Mouse (Mus musculus): ENCODE measurements at regions not wholly inside any gene's neighbourhood (a gene's known extent, or its start where the extent isn't known, plus 50 kb on each side); places are given as distances from the start of the nearest gene placed in this dataset.

GRCm38 (mm10) chr14:88384553-88384952, 86.6 kb downstream of the Pcdh20 start:
- no peak for DNase-seq (ENCODE audit: low read depth, low spot score)
- Histone ChIP-seq H3K36me3 (ENCODE audit: control insufficient read depth, insufficient read depth, low read length, poor library complexity, severe bottlenecking) (no peaks in the 10 kb centered on the region), H3K9me3 (ENCODE audit: control insufficient read depth, insufficient read depth, low read depth, low read length) (no peaks in the 10 kb centered on the region), H3K27ac (ENCODE audit: insufficient read depth, low read depth, low read length, poor library complexity, severe bottlenecking) (no peak overlapping the region), H3K4me3 (ENCODE audit: insufficient read depth in 1 of 2, low read depth in 1 of 2, low read length in 2 of 2, poor library complexity in 1 of 2, severe bottlenecking in 1 of 2) (no peak overlapping the region), H3K9ac (ENCODE audit: insufficient read depth, low read depth, low read length, poor library complexity, severe bottlenecking) (no peak overlapping the region), H3K4me1 (ENCODE audit: control insufficient read depth in 2 of 2, insufficient read depth in 2 of 2, low read length in 2 of 2, poor library complexity in 1 of 2) (no peaks in the 10 kb centered on the region)
- no peak for TF ChIP-seq CHD2 (IDR thresholded peaks at IDR 0.05; ENCODE audit: low read depth, low read length)
- TF ChIP-seq ZC3H11A (IDR thresholded peaks at IDR 0.05; ENCODE audit: borderline replicate concordance, low read depth, low read length): no peak
- TF ChIP-seq ZNF384 (IDR thresholded peaks at IDR 0.05; ENCODE audit: low read depth, low read length): no peak
- no peak for TF ChIP-seq HCFC1 (IDR thresholded peaks at IDR 0.05; ENCODE audit: borderline replicate concordance, insufficient read depth, low read length)
- no peak for TF ChIP-seq MAFK (IDR thresholded peaks at IDR 0.05; ENCODE audit: insufficient read depth, low read depth, low read length)
- in situ Hi-C loops (cut with MboI; ENCODE audit: low sequenced_read_pairs in 2 of 2, unreplicated experiment in 2 of 2): no loop called here

GRCm38 (mm10) chr14:88347177-88347576, 124.0 kb downstream of the Pcdh20 start:
- no peak for TF ChIP-seq CHD2 (IDR thresholded peaks at IDR 0.05; ENCODE audit: low read depth, low read length)
- no peak for TF ChIP-seq ZNF384 (IDR thresholded peaks at IDR 0.05; ENCODE audit: low read depth, low read length)
- Histone ChIP-seq H3K9ac (ENCODE audit: insufficient read depth, low read depth, low read length, poor library complexity, severe bottlenecking) (no peak overlapping the region), H3K4me1 (ENCODE audit: control insufficient read depth in 2 of 2, insufficient read depth in 2 of 2, low read length in 2 of 2, poor library complexity in 1 of 2) (no peaks in the 10 kb centered on the region), H3K27ac (ENCODE audit: insufficient read depth, low read depth, low read length, poor library complexity, severe bottlenecking) (no peak overlapping the region), H3K4me3 (ENCODE audit: insufficient read depth in 1 of 2, low read depth in 1 of 2, low read length in 2 of 2, poor library complexity in 1 of 2, severe bottlenecking in 1 of 2) (no peak overlapping the region), H3K9me3 (ENCODE audit: control insufficient read depth, insufficient read depth, low read depth, low read length) (no peaks in the 10 kb centered on the region), H3K36me3 (ENCODE audit: control insufficient read depth, insufficient read depth, low read length, poor library complexity, severe bottlenecking) (no peaks in the 10 kb centered on the region)
- in situ Hi-C loops (cut with MboI; ENCODE audit: low sequenced_read_pairs in 2 of 2, unreplicated experiment in 2 of 2): no loop called here
- DNase-seq (ENCODE audit: low read depth, low spot score): no peak

- in situ Hi-C loops (cut with MboI; ENCODE audit: low sequenced_read_pairs in 2 of 2, unreplicated experiment in 2 of 2): no loop called here
- Histone ChIP-seq H3K27ac (ENCODE audit: insufficient read depth, low read depth, low read length, poor library complexity, severe bottlenecking) (no peak overlapping the region), H3K36me3 (ENCODE audit: control insufficient read depth, insufficient read depth, low read length, poor library complexity, severe bottlenecking) (no peaks in the 10 kb centered on the region), H3K9ac (ENCODE audit: insufficient read depth, low read depth, low read length, poor library complexity, severe bottlenecking) (no peak overlapping the region), H3K4me1 (ENCODE audit: control insufficient read depth in 2 of 2, insufficient read depth in 2 of 2, low read length in 2 of 2, poor library complexity in 1 of 2) (no peaks in the 10 kb centered on the region), H3K4me3 (ENCODE audit: insufficient read depth in 1 of 2, low read depth in 1 of 2, low read length in 2 of 2, poor library complexity in 1 of 2, severe bottlenecking in 1 of 2) (no peak overlapping the region), H3K9me3 (ENCODE audit: control insufficient read depth, insufficient read depth, low read depth, low read length) (no peaks in the 10 kb centered on the region)
- TF ChIP-seq CHD2 (IDR thresholded peaks at IDR 0.05; ENCODE audit: low read depth, low read length): no peak
- no peak for TF ChIP-seq ZNF384 (IDR thresholded peaks at IDR 0.05; ENCODE audit: low read depth, low read length)
- TF ChIP-seq HCFC1 (IDR thresholded peaks at IDR 0.05; ENCODE audit: borderline replicate concordance, insufficient read depth, low read length): no peak
- no peak for TF ChIP-seq ZC3H11A (IDR thresholded peaks at IDR 0.05; ENCODE audit: borderline replicate concordance, low read depth, low read length)
- no peak for TF ChIP-seq MAFK (IDR thresholded peaks at IDR 0.05; ENCODE audit: insufficient read depth, low read depth, low read length)
- no peak for DNase-seq (ENCODE audit: low read depth, low spot score)
Measured at GRCm38 (mm10) chr14:88337304-88337703, 133.9 kb downstream of the Pcdh20 start.

DNA sequence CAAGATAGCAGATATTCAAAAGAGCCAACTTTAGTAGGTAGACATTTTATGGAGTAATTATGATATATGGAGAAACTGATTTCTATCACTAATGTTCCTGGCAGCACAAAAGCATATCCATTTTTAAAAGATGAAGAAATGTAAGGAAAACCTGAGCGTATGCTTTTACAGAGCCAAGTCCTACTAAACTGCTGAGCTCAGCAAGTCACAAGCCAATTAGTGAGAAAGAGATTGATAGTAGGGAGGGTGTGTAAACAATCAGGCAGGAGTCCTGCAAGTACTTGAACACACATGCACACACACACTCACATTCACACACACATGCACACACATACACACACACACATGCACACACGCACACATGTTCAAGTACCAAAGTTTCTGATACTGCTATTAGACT, 140.6 kb downstream of the Pcdh20 start:
- Histone ChIP-seq H3K4me3 (ENCODE audit: insufficient read depth in 1 of 2, low read depth in 1 of 2, low read length in 2 of 2, poor library complexity in 1 of 2, severe bottlenecking in 1 of 2) (no peak overlapping the region), H3K9ac (ENCODE audit: insufficient read depth, low read depth, low read length, poor library complexity, severe bottlenecking) (no peak overlapping the region), H3K9me3 (ENCODE audit: control insufficient read depth, insufficient read depth, low read depth, low read length) (no peaks in the 10 kb centered on the region), H3K36me3 (ENCODE audit: control insufficient read depth, insufficient read depth, low read length, poor library complexity, severe bottlenecking) (no peaks in the 10 kb centered on the region), H3K27ac (ENCODE audit: insufficient read depth, low read depth, low read length, poor library complexity, severe bottlenecking) (no peak overlapping the region), H3K4me1 (ENCODE audit: control insufficient read depth in 2 of 2, insufficient read depth in 2 of 2, low read length in 2 of 2, poor library complexity in 1 of 2) (no peaks in the 10 kb centered on the region)
- peak; percentile 76 for TF ChIP-seq MAFK (IDR thresholded peaks at IDR 0.05; ENCODE audit: insufficient read depth, low read depth, low read length)
- TF ChIP-seq HCFC1 (IDR thresholded peaks at IDR 0.05; ENCODE audit: borderline replicate concordance, insufficient read depth, low read length): no peak
- TF ChIP-seq ZNF384 (IDR thresholded peaks at IDR 0.05; ENCODE audit: low read depth, low read length): no peak
- no peak for DNase-seq (ENCODE audit: low read depth, low spot score)
- in situ Hi-C loops (cut with MboI; ENCODE audit: low sequenced_read_pairs in 2 of 2, unreplicated experiment in 2 of 2): no loop called here

DNA sequence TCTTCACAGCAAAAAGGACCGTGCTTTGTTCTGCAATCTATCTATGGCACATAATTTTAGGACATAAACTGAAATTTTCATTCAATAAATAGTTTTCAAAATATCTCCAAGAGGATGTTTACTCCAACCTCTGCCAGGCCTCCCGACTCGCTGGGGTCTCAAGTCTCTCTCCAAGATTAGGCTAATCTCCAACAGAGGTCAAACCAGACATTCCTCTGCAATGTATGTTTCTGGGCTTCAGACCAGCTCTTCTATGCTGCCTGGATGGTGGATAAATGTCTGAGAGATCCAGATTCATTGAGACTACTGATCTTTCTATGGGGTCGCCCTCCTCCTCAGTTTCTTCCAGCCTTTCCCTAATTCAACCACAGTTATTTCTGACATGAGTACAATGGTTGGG, 144.8 kb downstream of the Pcdh20 start:
- Histone ChIP-seq H3K9ac (ENCODE audit: insufficient read depth, low read depth, low read length, poor library complexity, severe bottlenecking) (no peak overlapping the region), H3K9me3 (ENCODE audit: control insufficient read depth, insufficient read depth, low read depth, low read length) (no peaks in the 10 kb centered on the region), H3K27ac (ENCODE audit: insufficient read depth, low read depth, low read length, poor library complexity, severe bottlenecking) (no peak overlapping the region), H3K36me3 (ENCODE audit: control insufficient read depth, insufficient read depth, low read length, poor library complexity, severe bottlenecking) (no peaks in the 10 kb centered on the region), H3K4me1 (ENCODE audit: control insufficient read depth in 2 of 2, insufficient read depth in 2 of 2, low read length in 2 of 2, poor library complexity in 1 of 2) (no peaks in the 10 kb centered on the region), H3K4me3 (ENCODE audit: insufficient read depth in 1 of 2, low read depth in 1 of 2, low read length in 2 of 2, poor library complexity in 1 of 2, severe bottlenecking in 1 of 2) (no peak overlapping the region)
- TF ChIP-seq CHD2 (IDR thresholded peaks at IDR 0.05; ENCODE audit: low read depth, low read length): no peak
- TF ChIP-seq ZC3H11A (IDR thresholded peaks at IDR 0.05; ENCODE audit: borderline replicate concordance, low read depth, low read length): no peak
- no peak for TF ChIP-seq MAFK (IDR thresholded peaks at IDR 0.05; ENCODE audit: insufficient read depth, low read depth, low read length)
- TF ChIP-seq ZNF384 (IDR thresholded peaks at IDR 0.05; ENCODE audit: low read depth, low read length): no peak
- TF ChIP-seq HCFC1 (IDR thresholded peaks at IDR 0.05; ENCODE audit: borderline replicate concordance, insufficient read depth, low read length): no peak
- in situ Hi-C loops (cut with MboI; ENCODE audit: low sequenced_read_pairs in 2 of 2, unreplicated experiment in 2 of 2): no loop called here
- no peak for DNase-seq (ENCODE audit: low read depth, low spot score)
